Mouse (Mus musculus) left cerebral cortex, postnatal 4 days (tissue): ENCODE results near the gene Cry1. TPM values are rescaled to one million over a fixed set of nuclear protein-coding genes. Genes with fewer than 3 reads are reported as not detected.

Experiments used
- DNase-seq: peaks from one replicate; pipeline ENCODE4 v3.0.0-alpha.2; 2022
- intact Hi-C: fragments of 180-260 bp; cut with DNase I; formaldehyde crosslinking; loops from one replicate; pipeline ENCODE4 v1.15.1; 2025
- total RNA-seq, 2 experiments: library from RNA; stranded (reverse); gene quantifications; 2 replicates each; pipeline ENCODE4 v1.2.3; 2021

The Cry1 gene
- total RNA-seq, 2 experiments from 2014 or later = 23.9 to 26.6 TPM

DNA sequence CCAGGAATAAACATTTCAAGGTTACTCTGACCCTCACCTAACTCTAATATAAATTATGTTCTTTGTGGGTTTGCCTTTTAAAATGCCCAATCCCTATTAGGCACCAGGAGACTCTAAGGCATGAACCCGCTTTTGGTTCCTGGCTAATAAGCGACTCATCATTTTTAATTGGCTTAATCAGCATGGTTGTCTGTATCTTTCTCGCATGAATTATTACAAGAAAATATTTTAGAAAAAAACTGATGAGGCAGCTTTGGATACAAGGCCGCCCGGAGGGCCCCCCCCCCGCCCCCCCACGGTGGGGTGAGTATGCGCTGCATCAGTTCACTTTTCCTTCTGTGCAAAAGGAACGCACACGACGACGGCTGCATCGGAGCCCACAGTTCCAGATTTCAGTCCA lies 20.1 kb downstream of the Cry1 start:
- DNase-seq = no peak
- intact Hi-C loops = no loop called here

DNA sequence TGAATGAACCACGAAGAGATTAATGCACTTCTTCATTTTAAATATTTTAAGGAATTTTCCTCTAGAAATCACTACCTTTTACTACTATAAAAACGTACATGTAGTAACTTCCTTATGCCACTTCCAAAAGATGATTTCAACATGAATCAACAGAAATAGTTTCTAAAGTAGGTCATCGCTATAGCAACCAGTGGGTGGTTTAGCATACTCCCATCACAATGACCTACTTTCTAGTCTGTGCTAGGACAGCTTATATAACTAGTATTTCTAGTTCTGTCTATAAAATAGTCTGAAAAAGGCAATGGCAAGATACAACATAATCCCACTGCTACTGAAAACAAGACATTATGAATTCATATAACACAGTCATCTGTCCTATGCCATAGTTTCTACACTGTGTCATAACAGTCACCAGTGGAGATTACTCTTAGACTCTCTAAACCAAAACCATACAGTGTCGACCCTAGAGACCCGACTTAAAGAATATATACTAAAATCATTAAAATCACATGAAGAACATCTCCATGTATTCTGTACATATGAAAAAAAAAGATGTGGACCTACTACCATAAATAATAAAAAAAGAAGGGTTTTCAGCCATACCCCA lies 23.0 kb downstream of the Cry1 start:
- intact Hi-C loops = no loop called here
- no peak for DNase-seq

GRCm38 (mm10) chr10:85159989-85160619 lies 24.8 kb downstream of the Cry1 start:
- intact Hi-C loops = no loop called here
- DNase-seq = no peak

- intact Hi-C loops = no loop called here
- no peak for DNase-seq
These were observed 27.4 kb downstream of the Cry1 start for GRCm38 (mm10) chr10:85157451-85157850.

- peak; percentile 49 for DNase-seq
- intact Hi-C loops = no loop called here
These were observed 30.7 kb downstream of the Cry1 start for GRCm38 (mm10) chr10:85154195-85154594.

DNA sequence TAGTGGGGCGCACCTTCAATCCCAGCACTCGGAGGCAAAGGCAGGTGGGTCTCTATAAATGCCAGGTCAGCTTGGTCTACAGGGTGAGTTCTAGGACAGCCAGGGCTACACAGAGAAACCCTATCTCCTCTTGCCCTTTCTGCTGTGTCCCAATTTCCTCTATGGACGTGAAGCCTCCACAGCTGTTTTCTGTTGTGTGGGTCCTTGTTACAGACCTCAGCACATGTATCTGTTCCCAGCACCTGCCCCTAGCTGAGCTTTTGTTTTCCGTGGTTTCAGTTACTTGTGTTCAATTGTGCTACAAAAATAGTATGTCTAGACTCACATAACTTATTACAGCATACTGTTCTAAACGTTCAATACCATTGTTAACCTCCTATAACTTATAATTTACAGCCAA lies 35.6 kb downstream of the Cry1 start:
- DNase-seq = no peak
- intact Hi-C loops = no loop called here

DNA sequence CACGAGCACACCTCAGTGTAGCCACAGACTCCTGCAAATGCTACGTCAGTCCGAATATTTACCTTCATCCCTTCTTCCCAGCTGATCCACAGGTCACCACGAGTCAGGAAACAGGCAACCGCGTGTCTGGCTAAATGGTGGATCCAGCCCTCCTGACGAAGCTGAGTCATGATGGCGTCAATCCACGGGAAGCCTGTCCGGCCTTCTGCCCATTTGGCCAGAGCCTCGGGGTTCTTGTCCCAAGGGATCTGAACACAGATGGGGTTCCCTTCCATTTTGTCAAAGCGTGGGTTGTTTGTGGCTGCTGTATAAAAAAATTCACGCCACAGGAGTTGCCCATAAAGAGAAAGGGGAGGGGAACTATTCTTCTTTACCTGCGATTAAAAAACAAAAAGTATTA lies 38.6 kb downstream of the Cry1 start:
- intact Hi-C loops = no loop called here
- no peak for DNase-seq

GRCm38 (mm10) chr10:85141465-85141864 lies 43.4 kb downstream of the Cry1 start:
- DNase-seq = no peak
- intact Hi-C loops = no loop called here

GRCm38 (mm10) chr10:85136573-85136972 lies 48.3 kb downstream of the Cry1 start:
- intact Hi-C loops = no loop called here
- no peak for DNase-seq

DNA sequence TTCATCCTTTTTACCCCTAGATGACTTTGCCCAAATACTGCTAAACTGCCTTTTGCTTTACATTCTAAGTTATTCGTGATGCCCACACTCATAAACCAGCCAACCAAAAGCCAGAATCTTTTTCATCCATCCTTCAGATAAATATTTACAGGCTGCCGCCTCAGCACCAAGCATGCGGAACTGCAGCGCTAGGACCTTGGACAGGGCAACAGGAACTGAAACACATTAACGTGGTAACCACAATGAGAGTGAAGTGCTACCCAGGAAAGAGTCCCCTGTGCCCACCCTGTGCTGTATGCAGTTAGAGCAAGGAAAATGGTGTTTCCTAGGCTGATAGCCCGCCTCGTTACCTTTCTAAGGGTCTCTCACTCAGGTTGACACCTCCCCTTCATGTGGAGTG lies 56.4 kb downstream of the Cry1 start:
- no peak for DNase-seq
- intact Hi-C loops = no loop called here

DNA sequence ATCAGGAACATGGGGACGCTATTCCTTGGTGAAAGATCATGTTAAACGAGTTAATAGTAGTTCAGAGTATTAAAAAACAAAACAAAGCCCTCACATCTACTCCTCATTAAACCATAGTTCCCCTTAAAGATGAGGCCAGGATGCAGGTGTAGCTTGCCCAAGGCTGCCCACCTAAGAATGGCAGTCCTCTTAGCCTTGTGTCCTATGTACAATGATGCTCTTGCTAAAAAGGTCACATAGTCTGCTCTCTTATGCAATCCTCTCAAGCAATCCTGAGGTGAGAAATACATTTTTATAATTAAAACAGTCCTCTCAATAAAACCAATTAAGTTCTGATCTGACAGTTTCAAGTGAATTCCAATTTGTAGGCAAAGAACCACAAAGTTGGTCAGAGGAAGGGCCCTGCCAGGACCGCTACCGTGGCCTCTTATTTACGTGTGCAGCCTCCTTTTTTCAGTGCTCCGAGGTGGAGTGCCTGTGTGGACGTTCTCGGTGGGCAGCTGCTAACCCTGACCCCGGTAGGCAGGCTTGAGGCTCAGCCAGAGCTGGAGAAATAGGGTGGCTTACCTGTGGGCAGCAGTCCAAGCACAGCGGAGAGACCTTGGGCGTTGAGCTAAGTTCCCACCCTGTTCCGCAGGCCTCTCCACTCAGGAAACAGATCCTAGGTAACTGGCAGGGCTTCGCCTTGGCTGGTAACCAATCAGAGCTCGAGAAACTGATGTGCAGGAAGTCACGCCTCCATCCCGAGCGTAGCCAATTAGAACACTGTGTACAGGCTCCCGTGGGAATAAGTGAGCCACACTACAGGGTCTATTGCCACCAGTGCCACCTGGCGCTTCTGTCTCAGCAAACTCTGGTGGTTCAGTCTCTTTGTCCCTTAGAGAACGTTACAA lies 57.2 kb downstream of the Cry1 start, which contains the start of gene Mterf2:
Gene Mterf2, minus strand, starts transcription at position 633 of the 893 bp plus-strand sequence.
- DNase-seq = peak; percentile 96
- intact Hi-C loops = no loop called here

- intact Hi-C loops = no loop called here
- DNase-seq = no peak
These were observed 59.7 kb downstream of the Cry1 start for GRCm38 (mm10) chr10:85125184-85125583.

GRCm38 (mm10) chr10:85114409-85114808 lies 70.5 kb downstream of the Cry1 start:
- intact Hi-C loops = no loop called here
- DNase-seq = no peak

GRCm38 (mm10) chr10:85103085-85103885 lies 81.6 kb downstream of the Cry1 start:
- peak; percentile 13 for DNase-seq
- intact Hi-C loops = no loop called here

DNA sequence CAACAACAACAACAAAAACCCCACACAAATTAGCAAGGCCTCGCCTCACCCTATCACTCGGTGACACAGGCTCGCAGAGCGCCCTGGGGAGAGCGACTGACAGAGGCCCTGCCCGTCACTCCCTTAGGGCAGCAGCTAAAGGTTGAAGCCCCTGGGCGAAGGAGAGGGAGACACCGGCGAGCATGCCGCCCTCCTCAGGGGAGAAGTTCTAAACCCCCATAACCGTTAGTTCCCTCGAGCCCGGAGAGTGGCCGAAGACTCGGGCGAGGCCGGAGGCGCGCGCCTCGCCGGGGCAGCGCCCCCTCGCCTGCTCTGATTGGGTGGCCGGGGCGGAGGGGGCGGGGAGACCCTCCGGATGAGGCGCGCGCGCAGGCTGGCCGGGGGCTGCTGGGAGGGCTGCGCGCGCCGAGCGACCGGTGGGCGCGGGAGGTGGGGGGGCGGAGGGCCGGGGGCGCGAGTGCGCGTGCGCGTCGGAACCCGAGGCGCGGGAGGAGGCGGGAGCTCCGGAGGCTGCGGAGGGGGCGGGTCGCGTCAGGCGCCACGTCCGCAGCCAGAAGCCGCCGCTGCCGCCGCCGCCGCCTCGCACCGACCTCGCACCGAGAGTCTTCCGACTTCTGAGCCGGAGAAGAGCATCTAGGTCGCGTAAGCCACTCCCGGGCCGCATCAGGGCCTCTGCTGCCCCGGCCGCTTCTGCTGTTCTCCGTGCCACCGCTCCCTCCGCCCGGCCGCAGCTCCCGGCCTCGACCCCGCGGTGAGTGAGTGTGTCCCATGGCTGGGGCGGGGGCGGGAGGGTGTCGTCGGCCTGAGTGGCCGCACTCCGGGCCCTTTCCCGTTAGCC lies 82.4 kb downstream of the Cry1 start, which contains the start of the genes Fhl4 and Tmem263:
Gene Fhl4, minus strand, starts transcription at position 249 of the 838 bp plus-strand sequence.
Gene Tmem263, plus strand, starts transcription at position 381 of the 838 bp plus-strand sequence.
- peak; percentile 97 for DNase-seq
- intact Hi-C loops = no loop called here

- intact Hi-C loops = no loop called here
- peak; percentile 52 for DNase-seq
These were observed 83.0 kb downstream of the Cry1 start for GRCm38 (mm10) chr10:85101841-85102240.
